Mouse (Mus musculus) kidney, embryonic 15.5 days (tissue): ENCODE measurements around the gene Ptpn6. TPM values are rescaled to one million over a fixed set of nuclear protein-coding genes. Genes with fewer than 3 reads are reported as not detected.

Source experiments
- ATAC-seq: fragments of 200-750 bp; cut with Nextera tagmentation; replicated peaks from 2 replicates; pipeline ENCODE4 v1.8.0; 2017; ENCODE audit warnings: moderate TSS enrichment; ENCODE audit not compliant: low FRiP score
- H3K27ac ChIP-seq: fragments of 300-500 bp; sonication (generic); 2 replicates; pipeline ENCODE4 v1.5.1; 2015; ENCODE audit warnings: mild to moderate bottlenecking, inconsistent platforms
- H3K27me3 ChIP-seq: fragments of 300-500 bp; sonication (generic); 2 replicates; pipeline ENCODE4 v1.6.1; 2015; ENCODE audit warnings: inconsistent platforms
- H3K36me3 ChIP-seq: fragments of 300-500 bp; sonication (generic); 2 replicates; pipeline ENCODE4 v1.6.1; 2015; ENCODE audit warnings: inconsistent platforms
- H3K4me1 ChIP-seq: fragments of 300-500 bp; sonication (generic); 2 replicates; pipeline ENCODE4 v1.6.1; 2015; ENCODE audit warnings: inconsistent platforms
- H3K4me2 ChIP-seq: fragments of 300-500 bp; sonication (generic); 2 replicates; pipeline ENCODE4 v1.6.1; 2015; ENCODE audit warnings: moderate library complexity, mild to moderate bottlenecking, inconsistent platforms
- H3K4me3 ChIP-seq: fragments of 300-500 bp; sonication (generic); replicated peaks from 2 replicates; pipeline ENCODE4 v1.5.1; 2015; ENCODE audit warnings: mild to moderate bottlenecking, inconsistent platforms
- H3K9ac ChIP-seq: fragments of 300-500 bp; sonication (generic); 2 replicates; pipeline ENCODE4 v1.6.1; 2015; ENCODE audit warnings: mild to moderate bottlenecking, inconsistent platforms
- H3K9me3 ChIP-seq: fragments of 300-500 bp; sonication (generic); replicated peaks from 2 replicates; pipeline ENCODE4 v1.6.1; 2016; ENCODE audit warnings: inconsistent platforms
- WGBS: fragments of 180-500 bp; shearing (Covaris S2); methylation state at CpG from one replicate; pipeline ENCODE4 v1.1.7; 2015; ENCODE audit warnings: mixed read lengths; 5-methylcytosine and 5-hydroxymethylcytosine counted together
- polyA plus RNA-seq: library from polyadenylated mRNA; unstranded; fragments of >200 nt; fragmentation: Nextera tagmentation; extraction: Ambion mirVana; gene quantifications from 2 replicates; pipeline ENCODE4 v1.2.1, GENCODE M21; 2015

Ptpn6 gene
- polyA plus RNA-seq, 1 experiment from 2014 or later, result 13.3 TPM

GRCm38 (mm10) chr6:124740211-124740887 lies 1.8 kb upstream of the Ptpn6 start:
- ATAC-seq, result peak; percentile 6
- Histone ChIP-seq H3K4me2 (peak overlapping the region; percentile 75), H3K27ac (peak overlapping the region; percentile 99), H3K27me3 (no peaks in the 10 kb centered on the region), H3K36me3 (peaks cover 29% of the 10 kb centered on the region), H3K9me3 (no peaks in the 10 kb centered on the region), H3K4me3 (peak overlapping the region; percentile 58), H3K9ac (peak overlapping the region; percentile 76), H3K4me1 (peaks cover 47% of the 10 kb centered on the region)
- WGBS, result under 1% methylated on average over 29 of the region's 29 CpGs

DNA sequence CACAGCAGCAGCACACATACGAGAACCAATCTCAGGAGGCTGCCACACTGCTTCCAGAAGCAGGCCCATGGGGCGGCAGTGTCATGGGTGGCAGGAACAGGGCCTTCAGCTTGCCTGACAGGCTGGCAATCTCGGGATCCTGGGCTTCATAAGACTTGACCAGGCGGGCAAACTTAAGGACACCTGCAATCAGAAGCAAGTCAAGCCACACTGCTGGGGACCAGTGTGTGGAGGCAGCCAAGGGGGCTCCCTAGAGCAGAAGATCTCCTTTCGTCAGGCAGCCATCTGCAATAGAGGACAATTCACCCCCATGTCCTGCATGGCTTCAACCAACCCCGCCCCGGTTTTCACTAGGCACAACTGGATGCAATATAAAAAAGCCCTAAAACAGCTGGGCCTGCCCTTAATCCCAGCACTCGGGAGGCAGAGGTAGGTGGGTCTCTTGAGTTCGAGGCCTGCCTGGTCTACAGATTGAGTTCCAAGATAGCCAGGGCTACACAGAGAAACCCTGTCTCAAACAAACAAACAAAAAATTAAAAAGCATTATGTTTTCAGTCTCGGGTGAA lies 800 bp upstream of the Ptpn6 start:
- H3K27me3 ChIP-seq, result no peaks in the 10 kb centered on the region
- no peaks in the 10 kb centered on the region for H3K9me3 ChIP-seq
- peaks cover 37% of the 10 kb centered on the region for H3K4me1 ChIP-seq
- H3K4me2 ChIP-seq, result peak overlapping the region; percentile 75
- H3K36me3 ChIP-seq, result peaks cover 21% of the 10 kb centered on the region
- H3K4me3 ChIP-seq, result peak overlapping the region; percentile 58; the same call in 1 of the 2 replicates
- 82% methylated on average over 10 of the region's 10 CpGs for WGBS
- 0 out of 2 replicates have a peak overlapping the region, but pooled peaks have one; percentile 76 for H3K9ac ChIP-seq
- peak overlapping the region; percentile 99 for H3K27ac ChIP-seq
- ATAC-seq, result no peak

- ATAC-seq, result no peak
- 87% methylated on average over 11 of the region's 11 CpGs for WGBS
- Histone ChIP-seq H3K9me3 (no peaks in the 10 kb centered on the region), H3K27ac (no peak overlapping the region), H3K4me2 (no peak overlapping the region), H3K4me1 (peaks cover 39% of the 10 kb centered on the region), H3K4me3 (no peak overlapping the region), H3K27me3 (no peaks in the 10 kb centered on the region), H3K9ac (no peak overlapping the region), H3K36me3 (no peaks in the 10 kb centered on the region)
These were observed 1.5 kb downstream of the Ptpn6 start for GRCm38 (mm10) chr6:124737040-124737439.

DNA sequence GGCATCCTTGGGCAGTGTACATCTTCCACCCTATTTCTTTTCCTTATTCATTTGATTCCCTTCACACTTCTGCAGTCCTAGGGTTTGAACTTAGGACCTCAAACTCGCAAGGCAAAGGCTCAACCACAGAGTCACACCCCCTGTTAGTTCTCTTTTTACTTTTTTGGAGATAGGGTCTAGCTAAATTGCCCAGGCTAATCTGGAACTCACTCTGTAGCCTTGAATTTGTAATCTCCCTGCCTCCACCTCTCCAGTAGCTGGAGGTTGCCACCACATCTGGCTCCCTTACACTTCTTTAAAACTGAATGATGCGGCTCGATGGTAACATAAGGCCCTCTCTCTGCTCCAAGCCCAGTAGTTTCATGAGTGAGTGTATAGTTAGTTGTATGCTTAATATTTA lies 4.1 kb downstream of the Ptpn6 start:
- H3K4me3 ChIP-seq, result no peak overlapping the region
- H3K27me3 ChIP-seq, result no peaks in the 10 kb centered on the region
- no peak for ATAC-seq
- no peak overlapping the region for H3K9ac ChIP-seq
- peaks cover 25% of the 10 kb centered on the region for H3K4me1 ChIP-seq
- no peaks in the 10 kb centered on the region for H3K9me3 ChIP-seq
- WGBS, result 90% methylated on average over 3 of the region's 3 CpGs
- no peaks in the 10 kb centered on the region for H3K36me3 ChIP-seq
- H3K27ac ChIP-seq, result no peak overlapping the region
- H3K4me2 ChIP-seq, result no peak overlapping the region

- Histone ChIP-seq H3K9ac (0 out of 2 replicates have a peak overlapping the region, but pooled peaks have one; percentile 5), H3K27me3 (no peaks in the 10 kb centered on the region), H3K4me2 (0 out of 2 replicates have a peak overlapping the region, but pooled peaks have one; percentile 23), H3K9me3 (no peaks in the 10 kb centered on the region), H3K27ac (peak overlapping the region; percentile 48; the same call in 1 of the 2 replicates), H3K4me3 (peak overlapping the region; percentile 14), H3K36me3 (no peaks in the 10 kb centered on the region), H3K4me1 (peaks cover 11% of the 10 kb centered on the region)
- 41% methylated on average over 19 of the region's 19 CpGs for WGBS
- peak; percentile 67 for ATAC-seq
These were observed 5.8 kb downstream of the Ptpn6 start for GRCm38 (mm10) chr6:124732476-124733370.

GRCm38 (mm10) chr6:124731038-124731437 lies 7.5 kb downstream of the Ptpn6 start:
- Histone ChIP-seq H3K36me3 (no peaks in the 10 kb centered on the region), H3K4me2 (no peak overlapping the region), H3K9me3 (no peaks in the 10 kb centered on the region), H3K27me3 (no peaks in the 10 kb centered on the region), H3K4me3 (no peak overlapping the region), H3K4me1 (peaks cover 11% of the 10 kb centered on the region), H3K27ac (no peak overlapping the region), H3K9ac (no peak overlapping the region)
- WGBS, result 90% methylated on average over 7 of the region's 7 CpGs
- no peak for ATAC-seq

DNA sequence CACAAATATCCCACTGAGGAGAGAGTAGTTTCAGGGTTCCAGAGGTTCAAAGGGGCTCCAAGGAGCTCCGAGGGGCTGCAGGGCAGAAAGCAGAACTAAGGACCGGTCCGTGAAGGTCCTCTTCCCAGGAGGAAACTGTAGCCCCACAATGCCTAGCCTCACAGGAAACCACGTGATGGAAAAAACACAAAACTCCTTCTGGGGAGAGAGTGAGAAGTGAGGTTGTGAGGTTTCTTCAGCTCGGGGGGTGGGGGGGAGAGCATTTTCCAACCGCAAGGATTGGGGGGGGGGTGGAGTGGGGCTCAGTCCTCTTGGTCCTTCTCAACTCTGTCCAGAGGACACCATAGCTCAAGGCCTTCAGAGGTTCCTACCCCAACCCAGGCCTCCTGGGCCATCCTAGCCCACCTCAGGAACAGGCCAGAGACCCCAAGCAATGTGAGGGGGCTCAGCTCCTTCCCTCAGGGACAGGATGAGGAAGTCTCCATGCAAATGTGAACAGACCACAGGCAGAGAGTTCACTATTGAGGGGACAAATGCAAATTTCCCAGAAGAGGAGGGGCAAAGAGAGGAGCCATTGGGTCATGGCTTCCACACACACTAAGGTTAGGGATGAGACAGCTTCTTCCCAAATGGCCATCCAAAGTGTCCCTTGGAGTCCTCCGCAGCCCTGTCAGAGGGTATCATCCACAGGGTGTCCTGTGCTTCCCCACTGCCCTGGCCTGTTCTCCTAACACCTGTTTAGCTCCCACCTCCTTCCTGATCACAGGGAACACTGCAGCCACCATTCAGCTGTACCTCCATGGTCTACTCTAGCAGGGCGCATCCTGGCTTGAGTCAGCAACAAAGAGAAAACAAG lies 8.4 kb downstream of the Ptpn6 start:
- H3K4me2 ChIP-seq, result no peak overlapping the region
- 78% methylated on average over 8 of the region's 8 CpGs for WGBS
- peaks cover 11% of the 10 kb centered on the region for H3K4me1 ChIP-seq
- no peak overlapping the region for H3K27ac ChIP-seq
- ATAC-seq, result no peak
- no peak overlapping the region for H3K4me3 ChIP-seq
- H3K9ac ChIP-seq, result no peak overlapping the region
- H3K27me3 ChIP-seq, result no peaks in the 10 kb centered on the region
- H3K9me3 ChIP-seq, result no peaks in the 10 kb centered on the region
- no peaks in the 10 kb centered on the region for H3K36me3 ChIP-seq

DNA sequence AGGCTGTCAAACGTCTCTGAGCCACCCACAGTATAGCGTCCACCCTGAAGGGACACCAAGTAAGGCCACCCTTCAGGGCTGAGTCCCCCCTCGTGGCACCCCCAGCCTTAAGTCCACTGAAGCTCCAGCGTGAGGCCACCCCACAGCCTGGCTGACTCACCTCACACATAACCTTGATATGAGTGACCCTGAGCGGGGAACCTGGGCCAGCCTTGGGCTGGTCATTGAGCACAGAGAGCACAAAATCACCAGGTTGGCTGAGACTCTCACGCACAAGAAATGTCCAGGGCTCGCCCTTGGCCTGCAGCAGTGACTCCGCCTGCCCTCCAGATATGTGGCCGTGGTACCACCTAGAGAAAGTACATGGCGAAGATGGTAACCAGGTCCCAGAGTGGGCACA lies 9.9 kb downstream of the Ptpn6 start:
- Histone ChIP-seq H3K9me3 (no peaks in the 10 kb centered on the region), H3K4me2 (no peak overlapping the region), H3K27ac (no peak overlapping the region), H3K27me3 (no peaks in the 10 kb centered on the region), H3K9ac (no peak overlapping the region), H3K36me3 (no peaks in the 10 kb centered on the region), H3K4me3 (no peak overlapping the region), H3K4me1 (peaks cover 11% of the 10 kb centered on the region)
- ATAC-seq, result no peak
- 89% methylated on average over 10 of the region's 10 CpGs for WGBS

DNA sequence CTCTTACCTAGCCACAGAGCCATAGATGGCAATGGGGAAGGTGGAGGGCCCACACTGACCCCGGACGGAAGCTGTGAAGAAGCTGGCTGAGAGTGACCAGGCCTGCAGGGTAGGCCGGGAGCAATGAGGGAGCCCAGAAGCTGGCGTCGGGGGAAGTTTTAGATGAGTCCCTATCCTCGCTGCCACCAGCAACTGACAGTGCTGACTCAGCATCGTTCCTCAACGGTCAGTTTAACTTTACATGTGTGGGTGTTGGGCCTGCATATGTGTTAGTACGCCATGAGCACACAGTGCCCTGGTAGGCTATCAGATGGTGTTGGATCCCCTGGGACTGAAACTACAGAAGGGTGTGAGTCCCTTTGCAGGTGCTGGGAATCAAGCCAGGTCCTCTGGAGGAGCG lies 14.0 kb downstream of the Ptpn6 start:
- Histone ChIP-seq H3K4me3 (no peak overlapping the region), H3K4me2 (no peak overlapping the region), H3K27me3 (no peaks in the 10 kb centered on the region), H3K27ac (no peak overlapping the region), H3K9ac (no peak overlapping the region), H3K4me1 (no peaks in the 10 kb centered on the region), H3K36me3 (no peaks in the 10 kb centered on the region), H3K9me3 (no peaks in the 10 kb centered on the region)
- ATAC-seq, result no peak
- 90% methylated on average over 10 of the region's 10 CpGs for WGBS

GRCm38 (mm10) chr6:124723541-124723940 lies 15.0 kb downstream of the Ptpn6 start:
- no peak for ATAC-seq
- Histone ChIP-seq H3K4me1 (0 out of 2 replicates have a peak, but pooled peaks cover 5% of the 10 kb centered on the region), H3K36me3 (no peaks in the 10 kb centered on the region), H3K9ac (no peak overlapping the region), H3K27ac (no peak overlapping the region), H3K27me3 (no peaks in the 10 kb centered on the region), H3K4me3 (no peak overlapping the region), H3K9me3 (no peaks in the 10 kb centered on the region), H3K4me2 (no peak overlapping the region)
- 69% methylated on average over 8 of the region's 8 CpGs for WGBS

- H3K36me3 ChIP-seq, result no peaks in the 10 kb centered on the region
These were observed 15.5 kb downstream of the Ptpn6 start for GRCm38 (mm10) chr6:124722876-124723473.

More at GRCm38 (mm10) chr6:124722876-124723473, 15.5 kb downstream of the Ptpn6 start:
- no peak overlapping the region for H3K27ac ChIP-seq
- H3K4me1 ChIP-seq, result 0 out of 2 replicates have a peak, but pooled peaks cover 7% of the 10 kb centered on the region
- no peaks in the 10 kb centered on the region for H3K27me3 ChIP-seq
- 89% methylated on average over 6 of the region's 6 CpGs for WGBS
- H3K9ac ChIP-seq, result no peak overlapping the region
- H3K4me3 ChIP-seq, result no peak overlapping the region
- no peak overlapping the region for H3K4me2 ChIP-seq
- no peak for ATAC-seq
- no peaks in the 10 kb centered on the region for H3K9me3 ChIP-seq
